Mouse (Mus musculus): ENCODE results near the gene Xpo4. TPM values are rescaled to one million over a fixed set of nuclear protein-coding genes. Genes with fewer than 3 reads are reported as not detected.

Gene Xpo4
- polyA plus RNA-seq, 1 experiment from 2014 or later = 20.4 TPM

- Histone ChIP-seq H3K27me3 (replicated peaks) (no peaks in the 10 kb centered on the region), H3K4me2 (no peak overlapping the region), H3K36me3 (no peaks in the 10 kb centered on the region), H3K4me3 (replicated peaks) (no peak overlapping the region), H3K9me3 (no peaks in the 10 kb centered on the region), H3K27ac (no peak overlapping the region), H3K4me1 (peaks cover 20% of the 10 kb centered on the region), H3K9ac (no peak overlapping the region)
- ATAC-seq (ENCODE audit: insufficient read depth, low FRiP score, low read depth) = no peak
- 44% methylated on average over 3 of the region's 3 CpGs for WGBS
Observed at GRCm38 (mm10) chr14:57533214-57533613, 132.0 kb downstream of the Xpo4 start.

GRCm38 (mm10) chr14:57532577-57532976 is 132.7 kb downstream of the Xpo4 start:
- Histone ChIP-seq H3K27ac (no peak overlapping the region), H3K27me3 (replicated peaks) (no peaks in the 10 kb centered on the region), H3K9ac (no peak overlapping the region), H3K36me3 (no peaks in the 10 kb centered on the region), H3K4me2 (no peak overlapping the region), H3K4me1 (peaks cover 16% of the 10 kb centered on the region), H3K4me3 (replicated peaks) (no peak overlapping the region), H3K9me3 (no peaks in the 10 kb centered on the region)
- 84% methylated on average over 3 of the region's 3 CpGs for WGBS
- no peak for ATAC-seq (ENCODE audit: insufficient read depth, low FRiP score, low read depth)

GRCm38 (mm10) chr14:57529786-57530515 is 135.3 kb downstream of the Xpo4 start:
- Histone ChIP-seq H3K36me3 (no peaks in the 10 kb centered on the region), H3K9ac (no peak overlapping the region), H3K4me2 (no peak overlapping the region), H3K4me3 (replicated peaks) (no peak overlapping the region), H3K27me3 (replicated peaks) (no peaks in the 10 kb centered on the region), H3K9me3 (no peaks in the 10 kb centered on the region), H3K27ac (no peak overlapping the region), H3K4me1 (peaks cover 15% of the 10 kb centered on the region; the same call in 1 of the 2 replicates)
- 78% methylated on average over 5 of the region's 5 CpGs for WGBS
- ATAC-seq (ENCODE audit: insufficient read depth, low FRiP score, low read depth) = no peak

- no peak overlapping the region for H3K27ac ChIP-seq
- H3K36me3 ChIP-seq = no peaks in the 10 kb centered on the region
- 60% methylated on average over 10 of the region's 10 CpGs for WGBS
- peaks cover 10% of the 10 kb centered on the region; the same call in 1 of the 2 replicates for H3K4me1 ChIP-seq
- H3K9me3 ChIP-seq = no peaks in the 10 kb centered on the region
- H3K4me3 ChIP-seq (replicated peaks) = no peak overlapping the region
- no peak overlapping the region for H3K9ac ChIP-seq
- no peak for ATAC-seq (ENCODE audit: insufficient read depth, low FRiP score, low read depth)
- no peak overlapping the region for H3K4me2 ChIP-seq
- H3K27me3 ChIP-seq (replicated peaks) = no peaks in the 10 kb centered on the region
Observed at GRCm38 (mm10) chr14:57529086-57529785, 136.0 kb downstream of the Xpo4 start.

- 46% methylated on average over 2 of the region's 2 CpGs for WGBS
- Histone ChIP-seq H3K4me1 (0 out of 2 replicates have a peak, but pooled peaks cover 5% of the 10 kb centered on the region), H3K27me3 (replicated peaks) (no peaks in the 10 kb centered on the region), H3K9me3 (no peaks in the 10 kb centered on the region), H3K27ac (no peak overlapping the region), H3K4me3 (replicated peaks) (no peak overlapping the region), H3K4me2 (no peak overlapping the region), H3K36me3 (no peaks in the 10 kb centered on the region), H3K9ac (no peak overlapping the region)
- ATAC-seq (ENCODE audit: insufficient read depth, low FRiP score, low read depth) = no peak
Observed at GRCm38 (mm10) chr14:57527598-57527997, 137.6 kb downstream of the Xpo4 start.

Other genes starting within 250 kb of the Xpo4 start
- 11.3 and 12.8 TPM in 2 replicates for gene Ift88, start 241.4 kb downstream of the Xpo4 start, polyA plus RNA-seq (2015; fragmentation: Nextera tagmentation; extraction: Ambion mirVana)
- 8.1 and 9.0 TPM in 2 replicates for gene Il17d, start 140.7 kb downstream of the Xpo4 start, polyA plus RNA-seq (2015; fragmentation: Nextera tagmentation; extraction: Ambion mirVana)
- 89.0 and 91.0 TPM in 2 replicates for gene Eef1akmt1, start 93.8 kb downstream of the Xpo4 start, polyA plus RNA-seq (2015; fragmentation: Nextera tagmentation; extraction: Ambion mirVana)
- gene Gm49361, start 80.7 kb upstream of the Xpo4 start, polyA plus RNA-seq (2015; fragmentation: Nextera tagmentation; extraction: Ambion mirVana) = not detected in 2 replicates
- gene Lats2, start 93.0 kb upstream of the Xpo4 start, polyA plus RNA-seq (2015; fragmentation: Nextera tagmentation; extraction: Ambion mirVana) = 18.0 and 19.1 TPM in 2 replicates
- 22.5 and 30.7 TPM in 2 replicates for gene Sap18, start 132.8 kb upstream of the Xpo4 start, polyA plus RNA-seq (2015; fragmentation: Nextera tagmentation; extraction: Ambion mirVana)
- 29.3 and 33.5 TPM in 2 replicates for gene Ska3, start 160.8 kb upstream of the Xpo4 start, polyA plus RNA-seq (2015; fragmentation: Nextera tagmentation; extraction: Ambion mirVana)
- 171 and 186 TPM in 2 replicates for gene Mrpl57, start 160.8 kb upstream of the Xpo4 start, polyA plus RNA-seq (2015; fragmentation: Nextera tagmentation; extraction: Ambion mirVana)
- gene Zdhhc20, start 224.8 kb upstream of the Xpo4 start, polyA plus RNA-seq (2015; fragmentation: Nextera tagmentation; extraction: Ambion mirVana) = 58.9 and 71.9 TPM in 2 replicates